Mouse (Mus musculus): Measurements from ENCODE around the gene Trak1. TPM values are rescaled to one million over a fixed set of nuclear protein-coding genes. Genes with fewer than 3 reads are reported as not detected.

Gene Trak1
- polyA plus RNA-seq, 1 experiment, result 103 TPM

DNA sequence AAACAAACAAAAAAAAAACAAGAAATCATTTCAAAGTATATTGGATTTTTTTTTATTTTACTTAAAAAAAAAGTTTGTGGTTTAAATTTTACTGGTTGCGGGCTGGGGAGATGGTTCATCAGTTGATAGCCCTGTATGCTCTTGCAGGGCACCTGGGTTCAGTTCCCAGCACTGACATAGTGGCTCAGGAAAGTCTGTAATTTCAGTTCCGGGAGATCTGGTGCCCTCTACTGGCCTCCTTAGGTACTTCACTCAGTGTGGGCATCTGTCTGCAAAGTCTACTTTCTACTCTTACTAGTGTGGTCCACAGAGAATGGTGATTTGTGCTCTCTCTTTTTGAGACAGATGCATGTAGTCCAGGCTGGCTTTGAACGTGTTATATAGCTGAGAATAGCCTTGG, 12.9 kb upstream of the Trak1 start:
- no peak overlapping the region for H3K27ac ChIP-seq (ENCODE audit: insufficient read depth, low read length)
- DNase-seq, result no peak
- H3K27me3 ChIP-seq (ENCODE audit: control insufficient read depth, insufficient read depth, low read length), result no peaks in the 10 kb centered on the region
- WGBS, result 90% methylated on average over 3 of the region's 3 CpGs
- no peaks in the 10 kb centered on the region for H3K4me1 ChIP-seq (ENCODE audit: control insufficient read depth, insufficient read depth, low read length)
- no peak overlapping the region for H3K4me3 ChIP-seq (replicated peaks; ENCODE audit: insufficient read depth, low read depth, low read length)
- TF ChIP-seq POLR2A (IDR thresholded peaks at IDR 0.05; ENCODE audit: borderline replicate concordance, insufficient read depth, low read length) (no peak), CTCF (IDR thresholded peaks at IDR 0.05; ENCODE audit: borderline replicate concordance, insufficient read depth, low read depth, low read length) (peak; percentile 35; the same call in 1 of the 2 replicates)

DNA sequence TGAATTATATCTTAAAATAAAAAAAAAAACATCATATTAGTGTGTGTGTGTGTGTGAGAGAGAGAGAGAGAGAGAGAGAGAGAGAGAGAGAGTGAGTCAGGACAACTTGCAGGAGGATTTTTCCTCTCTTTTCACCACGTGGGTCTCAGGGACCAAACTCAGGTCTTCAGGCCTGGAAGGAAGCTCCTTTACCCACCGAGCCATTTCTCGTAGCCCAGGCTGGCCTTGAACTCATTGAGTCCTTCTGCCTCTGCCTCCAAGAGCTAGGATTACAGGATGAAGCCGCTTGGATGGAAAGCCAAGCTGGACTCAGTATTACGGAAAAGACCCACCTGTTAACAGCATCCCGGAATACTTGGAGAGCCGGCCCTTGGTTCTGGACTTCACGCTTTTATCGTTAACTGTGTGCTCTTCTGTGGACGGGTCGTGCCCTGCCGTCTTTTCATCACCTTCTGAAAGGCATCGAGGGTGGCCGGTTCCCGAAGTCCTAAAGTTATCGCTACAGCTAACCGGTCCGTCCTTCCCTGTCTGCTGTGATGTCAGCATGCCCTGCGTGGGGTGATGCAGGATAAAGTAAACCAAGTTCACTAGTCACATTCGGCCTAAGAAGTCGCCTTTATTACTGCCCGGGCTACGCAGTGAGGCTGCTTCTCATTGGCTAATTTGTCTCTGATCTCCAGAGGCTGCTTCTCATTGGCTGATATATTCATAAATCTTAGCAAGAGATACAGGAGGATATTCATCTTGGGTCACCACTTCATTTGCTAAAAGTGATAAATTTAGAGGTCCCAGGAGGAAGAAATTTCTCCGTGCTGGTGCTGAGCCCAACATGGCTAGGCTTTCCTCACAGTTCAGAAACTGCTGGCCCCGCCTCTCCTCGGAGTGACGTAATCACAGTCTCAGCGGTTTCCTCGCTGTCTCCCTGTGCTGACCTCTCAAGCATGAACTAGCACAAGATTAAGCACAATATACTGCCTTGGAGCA, 11.7 kb upstream of the Trak1 start:
- no peak overlapping the region for H3K27ac ChIP-seq (ENCODE audit: insufficient read depth, low read length)
- TF ChIP-seq POLR2A (IDR thresholded peaks at IDR 0.05; ENCODE audit: borderline replicate concordance, insufficient read depth, low read length) (no peak), CTCF (IDR thresholded peaks at IDR 0.05; ENCODE audit: borderline replicate concordance, insufficient read depth, low read depth, low read length) (no peak)
- peak; percentile 49 to 51 for DNase-seq
- peak overlapping the region; percentile 74 for H3K4me3 ChIP-seq (replicated peaks; ENCODE audit: insufficient read depth, low read depth, low read length)
- H3K4me1 ChIP-seq (ENCODE audit: control insufficient read depth, insufficient read depth, low read length), result no peaks in the 10 kb centered on the region
- 15% methylated on average over 29 of the region's 29 CpGs for WGBS
- no peaks in the 10 kb centered on the region for H3K27me3 ChIP-seq (ENCODE audit: control insufficient read depth, insufficient read depth, low read length)

DNA sequence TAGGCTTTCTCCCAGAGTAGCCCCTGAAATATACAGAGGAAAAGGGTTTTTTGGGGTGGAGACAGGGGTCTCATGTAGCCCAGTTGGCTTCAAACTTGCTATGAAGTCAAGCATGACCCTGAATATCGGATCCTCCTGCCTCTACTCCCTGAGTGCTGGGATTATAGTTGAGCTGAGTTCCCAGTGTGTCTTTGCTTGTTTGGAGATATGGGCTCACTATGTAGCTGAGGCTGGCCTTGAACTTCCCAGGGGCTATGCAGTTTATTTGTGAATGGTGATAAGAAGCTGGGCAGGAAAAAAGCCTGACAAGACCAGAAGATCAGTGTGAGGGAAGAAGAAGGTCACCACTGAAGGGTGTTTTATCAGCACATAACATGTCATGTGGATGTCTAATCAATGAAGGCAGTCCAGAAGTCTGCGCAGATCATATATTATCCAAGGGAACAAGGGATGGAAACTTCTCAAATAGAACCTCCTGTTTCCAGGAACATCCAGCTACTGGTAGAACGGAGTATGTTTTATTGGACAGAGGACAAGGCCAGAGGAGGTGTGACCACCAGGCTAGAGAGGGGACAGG, 10.9 kb upstream of the Trak1 start:
- no peak for DNase-seq
- Histone ChIP-seq H3K4me1 (ENCODE audit: control insufficient read depth, insufficient read depth, low read length) (no peaks in the 10 kb centered on the region), H3K27ac (ENCODE audit: insufficient read depth, low read length) (no peak overlapping the region), H3K27me3 (ENCODE audit: control insufficient read depth, insufficient read depth, low read length) (no peaks in the 10 kb centered on the region), H3K4me3 (replicated peaks; ENCODE audit: insufficient read depth, low read depth, low read length) (peak overlapping the region; percentile 74)
- TF ChIP-seq CTCF (IDR thresholded peaks at IDR 0.05; ENCODE audit: borderline replicate concordance, insufficient read depth, low read depth, low read length), result no peak
- no peak for TF ChIP-seq POLR2A (IDR thresholded peaks at IDR 0.05; ENCODE audit: borderline replicate concordance, insufficient read depth, low read length)
- 62% methylated on average over 3 of the region's 3 CpGs for WGBS

DNA sequence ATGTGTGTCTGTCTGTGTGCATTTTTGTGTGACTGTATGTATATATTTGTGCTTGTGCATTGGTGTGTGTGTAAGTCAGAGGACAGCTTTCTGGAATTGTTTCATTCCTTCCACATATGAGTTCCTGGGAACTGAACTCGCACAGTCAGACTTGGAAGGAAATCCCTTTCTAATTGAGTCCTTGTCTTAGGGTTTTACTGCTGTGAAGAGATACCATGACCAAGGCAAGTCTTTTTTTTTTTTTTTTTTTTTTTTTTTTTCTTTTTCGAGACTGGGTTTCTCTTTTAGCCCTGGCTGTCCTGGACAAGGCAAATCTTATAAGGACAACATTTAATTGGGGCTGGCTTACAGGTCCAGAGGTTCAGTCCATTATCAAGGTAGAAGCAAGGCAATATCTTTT, 6.0 kb upstream of the Trak1 start:
- no peaks in the 10 kb centered on the region for H3K27me3 ChIP-seq (ENCODE audit: control insufficient read depth, insufficient read depth, low read length)
- no peak for DNase-seq
- 90% methylated on average over 2 of the region's 2 CpGs for WGBS
- H3K4me1 ChIP-seq (ENCODE audit: control insufficient read depth, insufficient read depth, low read length), result no peaks in the 10 kb centered on the region
- TF ChIP-seq CTCF (IDR thresholded peaks at IDR 0.05; ENCODE audit: borderline replicate concordance, insufficient read depth, low read depth, low read length) (no peak), POLR2A (IDR thresholded peaks at IDR 0.05; ENCODE audit: borderline replicate concordance, insufficient read depth, low read length) (no peak)
- H3K4me3 ChIP-seq (replicated peaks; ENCODE audit: insufficient read depth, low read depth, low read length), result no peak overlapping the region
- H3K27ac ChIP-seq (ENCODE audit: insufficient read depth, low read length), result no peak overlapping the region

DNA sequence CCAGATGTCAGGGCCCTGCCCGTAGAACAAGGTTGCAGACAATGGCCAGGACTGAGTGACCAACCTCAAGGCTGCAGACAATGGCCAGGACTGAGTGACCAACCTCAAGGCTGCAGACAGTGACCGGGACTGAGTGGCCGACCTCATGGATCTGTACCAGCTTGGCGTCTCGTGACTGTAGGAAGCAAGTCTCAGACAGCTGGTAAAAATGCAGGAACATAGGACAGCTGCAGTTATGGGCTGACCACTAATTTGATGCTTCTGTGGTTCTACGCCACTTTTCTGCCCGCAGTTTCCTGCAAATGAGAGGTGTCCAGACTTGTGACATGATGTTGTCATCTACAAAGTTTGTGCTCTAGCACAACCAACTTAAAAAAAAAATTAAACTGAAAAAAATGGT, 4.1 kb upstream of the Trak1 start:
- no peak for DNase-seq
- no peak overlapping the region for H3K27ac ChIP-seq (ENCODE audit: insufficient read depth, low read length)
- no peak for TF ChIP-seq POLR2A (IDR thresholded peaks at IDR 0.05; ENCODE audit: borderline replicate concordance, insufficient read depth, low read length)
- TF ChIP-seq CTCF (IDR thresholded peaks at IDR 0.05; ENCODE audit: borderline replicate concordance, insufficient read depth, low read depth, low read length), result no peak
- no peaks in the 10 kb centered on the region for H3K27me3 ChIP-seq (ENCODE audit: control insufficient read depth, insufficient read depth, low read length)
- no peaks in the 10 kb centered on the region for H3K4me1 ChIP-seq (ENCODE audit: control insufficient read depth, insufficient read depth, low read length)
- WGBS, result 76% methylated on average over 7 of the region's 7 CpGs
- no peak overlapping the region for H3K4me3 ChIP-seq (replicated peaks; ENCODE audit: insufficient read depth, low read depth, low read length)

DNA sequence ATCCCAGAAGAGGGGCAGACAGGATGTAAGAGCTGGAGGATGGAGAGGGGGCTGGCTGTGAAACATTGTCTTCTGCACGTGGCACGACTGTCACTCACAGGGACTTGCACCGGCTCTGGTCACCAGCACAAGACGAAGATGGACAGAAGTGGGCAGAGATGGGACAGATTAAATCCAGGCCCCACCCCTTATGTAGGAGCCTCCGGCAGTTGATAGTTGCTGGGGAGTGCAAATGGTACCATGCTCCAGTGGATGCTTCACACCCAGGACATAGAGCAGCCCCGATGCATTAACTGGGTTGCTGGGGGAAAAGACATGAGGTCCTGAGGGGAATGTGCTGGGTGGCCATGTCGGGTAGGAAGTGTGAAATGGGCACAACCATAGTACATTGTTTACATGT, 2.1 kb upstream of the Trak1 start:
- TF ChIP-seq CTCF (IDR thresholded peaks at IDR 0.05; ENCODE audit: borderline replicate concordance, insufficient read depth, low read depth, low read length) (no peak), POLR2A (IDR thresholded peaks at IDR 0.05; ENCODE audit: borderline replicate concordance, insufficient read depth, low read length) (no peak)
- 77% methylated on average over 7 of the region's 7 CpGs for WGBS
- Histone ChIP-seq H3K27me3 (ENCODE audit: control insufficient read depth, insufficient read depth, low read length) (no peaks in the 10 kb centered on the region), H3K4me1 (ENCODE audit: control insufficient read depth, insufficient read depth, low read length) (peaks cover 14% of the 10 kb centered on the region), H3K4me3 (replicated peaks; ENCODE audit: insufficient read depth, low read depth, low read length) (no peak overlapping the region), H3K27ac (ENCODE audit: insufficient read depth, low read length) (no peak overlapping the region)
- DNase-seq, result no peak

DNA sequence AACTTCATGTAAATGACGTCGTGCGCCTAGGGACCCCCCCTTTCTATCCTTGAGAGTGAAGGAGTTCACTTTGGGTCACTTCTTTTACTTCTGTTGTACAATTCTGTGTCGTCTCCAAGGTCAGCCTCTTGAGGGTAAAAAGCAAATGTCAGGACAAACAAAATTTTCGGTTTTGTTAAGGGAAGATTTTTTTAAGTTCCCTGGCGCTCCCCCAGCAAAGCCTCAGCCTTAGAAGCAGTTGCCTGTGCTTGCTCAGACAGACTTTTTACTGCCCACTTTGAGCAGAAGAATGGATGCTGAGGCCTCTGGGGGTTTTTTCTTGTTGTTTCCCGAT, 730 bp downstream of the Trak1 start:
- WGBS, result 3% methylated on average over 7 of the region's 7 CpGs
- Histone ChIP-seq H3K4me3 (replicated peaks; ENCODE audit: insufficient read depth, low read depth, low read length) (peak overlapping the region; percentile 77), H3K4me1 (ENCODE audit: control insufficient read depth, insufficient read depth, low read length) (peaks cover 27% of the 10 kb centered on the region), H3K27ac (ENCODE audit: insufficient read depth, low read length) (peak overlapping the region; percentile 66; the same call in 1 of the 2 replicates), H3K27me3 (ENCODE audit: control insufficient read depth, insufficient read depth, low read length) (no peaks in the 10 kb centered on the region)
- DNase-seq, result no peak
- no peak for TF ChIP-seq CTCF (IDR thresholded peaks at IDR 0.05; ENCODE audit: borderline replicate concordance, insufficient read depth, low read depth, low read length)
- TF ChIP-seq POLR2A (IDR thresholded peaks at IDR 0.05; ENCODE audit: borderline replicate concordance, insufficient read depth, low read length), result no peak

All from cerebellum, adult 2 months (tissue).